Mouse (Mus musculus): Measurements from ENCODE around the gene Fbxo6.

DNA sequence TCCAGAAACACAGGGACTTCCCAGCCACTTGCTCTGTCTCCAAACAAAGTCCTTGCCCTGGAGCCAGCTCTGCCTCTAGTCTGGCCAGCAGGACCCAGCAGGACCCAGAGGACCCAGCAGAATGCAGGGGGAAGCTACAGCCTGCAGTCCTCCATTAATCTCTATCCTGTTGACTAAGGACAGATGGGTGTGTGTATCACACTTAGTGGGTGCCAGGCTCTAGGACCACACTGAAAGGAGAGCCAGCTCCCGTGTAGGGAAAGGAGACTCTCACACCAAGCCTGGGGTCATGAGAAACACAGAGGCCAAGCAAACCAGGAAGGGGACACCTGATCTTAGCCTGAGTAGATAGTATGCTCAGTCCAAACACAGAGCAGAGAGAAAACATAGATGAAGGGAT, 23.7 kb downstream of the Fbxo6 start:
- TF ChIP-seq POLR2A (IDR thresholded peaks at IDR 0.05; ENCODE audit: insufficient read depth, low read depth, low read length) (no peak), CTCF (IDR thresholded peaks at IDR 0.05; ENCODE audit: insufficient read depth, low read depth, low read length) (no peak)

Measured in olfactory bulb, adult 2 months (tissue).